Mouse (Mus musculus) small intestine, adult 10 weeks (tissue): ENCODE results near the gene Cib4. TPM values are rescaled to one million over a fixed set of nuclear protein-coding genes. Genes with fewer than 3 reads are reported as not detected.

Experiments
- polyA plus RNA-seq: library from polyadenylated mRNA; stranded (reverse); fragments of 350-450 nt; fragmentation: Illumina TruSeq; extraction: RNeasy Lipid Tissue Mini Kit (QIAGEN cat#74804); gene quantifications from one replicate; pipeline ENCODE4 v1.2.3, GENCODE M21; 2014; ENCODE audit warnings: low replicate concordance

Gene Cib4
- not detected for polyA plus RNA-seq

DNA sequence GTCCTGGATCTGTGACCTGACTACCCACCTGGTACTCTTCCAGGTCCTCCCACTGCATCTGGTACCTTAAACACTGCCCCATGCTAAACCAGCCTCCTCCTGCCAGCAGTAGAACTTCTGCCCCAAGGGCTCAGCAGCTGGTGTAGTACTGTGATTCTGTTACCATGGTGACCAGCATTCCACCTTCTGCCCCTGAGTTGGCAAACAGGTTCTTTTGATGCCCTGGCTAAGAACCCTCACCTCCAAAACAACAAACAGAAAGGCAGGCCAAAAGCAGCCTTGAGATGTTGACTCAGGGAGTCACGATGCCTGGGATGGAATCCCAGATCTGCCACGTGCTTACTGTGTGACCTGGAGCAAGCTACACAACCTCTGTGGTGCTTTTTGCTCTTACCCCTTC, at the start of gene Cib4:
TSS of gene Cib4 (minus strand) at position 139 of the 400 bp plus-strand sequence.

GRCm38 (mm10) chr5:30587681-30588300, 42.2 kb upstream of the Cib4 start, which contains the start of gene Kcnk3:
Gene Kcnk3 (plus strand): TSS chr5:30588170.

DNA sequence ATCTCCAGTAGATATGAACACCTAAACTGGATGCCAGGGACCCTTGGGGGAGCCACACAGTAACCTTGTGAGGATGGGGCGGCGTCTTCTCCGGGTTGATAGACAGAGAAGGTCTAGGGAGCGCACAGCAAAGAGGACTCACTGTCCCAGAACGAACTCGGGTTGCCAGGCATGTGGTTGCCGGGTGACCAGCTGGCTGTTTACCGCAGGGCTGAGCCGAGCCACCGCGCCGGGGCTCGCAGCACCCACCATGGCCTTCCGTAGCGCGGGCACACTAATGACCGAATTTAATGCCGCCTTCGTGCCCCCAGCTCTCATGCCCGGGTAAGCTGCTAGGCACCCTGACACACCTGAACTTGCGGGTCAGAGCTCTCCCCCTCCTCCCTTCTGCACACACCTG, 79.8 kb downstream of the Cib4 start, which contains the start of gene 1700001C02Rik:
TSS of gene 1700001C02Rik (plus strand) at position 187 of the 400 bp plus-strand sequence.

DNA sequence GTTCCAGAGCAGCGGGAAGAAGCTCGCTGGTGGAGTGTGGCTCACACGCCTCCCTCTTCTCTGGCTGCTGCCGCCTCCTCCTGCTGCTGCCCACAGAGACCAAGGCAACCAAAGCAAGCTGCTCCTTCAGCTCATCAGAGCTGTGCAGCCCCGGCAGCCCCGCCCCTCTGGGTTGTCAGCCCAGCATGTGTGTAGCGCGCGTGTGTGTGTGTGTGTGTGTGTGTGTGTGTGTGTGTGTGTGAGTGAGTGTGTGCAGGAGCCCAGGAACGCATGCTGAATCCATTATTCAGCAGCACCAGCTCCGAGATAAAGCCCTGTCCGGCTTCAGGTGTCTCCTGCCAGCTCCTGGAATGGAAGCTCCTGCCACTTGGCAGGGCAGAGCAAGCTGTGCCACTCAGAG, 83.8 kb downstream of the Cib4 start, which contains the start of gene Otof:
TSS of gene Otof (minus strand) at position 112 of the 400 bp plus-strand sequence.

Other genes with a start within 250 kb of the Cib4 start
- not detected for gene Otof, start 83.9 kb downstream of the Cib4 start, polyA plus RNA-seq
- gene 1700001C02Rik, start 79.8 kb downstream of the Cib4 start, polyA plus RNA-seq = not detected
- gene Kcnk3, start 42.3 kb upstream of the Cib4 start, polyA plus RNA-seq = 0.56 TPM
- 5.8 TPM for gene Slc35f6, start 102.1 kb upstream of the Cib4 start, polyA plus RNA-seq
- 24.2 TPM for gene Cenpa, start 120.9 kb upstream of the Cib4 start, polyA plus RNA-seq
- gene Dpysl5, start 165.7 kb upstream of the Cib4 start, polyA plus RNA-seq = 0.37 TPM